Mouse (Mus musculus): ENCODE results near the gene Eef1akmt3. TPM values are rescaled to one million over a fixed set of nuclear protein-coding genes. Genes with fewer than 3 reads are reported as not detected.

The Eef1akmt3 gene
- polyA plus RNA-seq, 2 experiments = 0.87 to 3.4 TPM

DNA sequence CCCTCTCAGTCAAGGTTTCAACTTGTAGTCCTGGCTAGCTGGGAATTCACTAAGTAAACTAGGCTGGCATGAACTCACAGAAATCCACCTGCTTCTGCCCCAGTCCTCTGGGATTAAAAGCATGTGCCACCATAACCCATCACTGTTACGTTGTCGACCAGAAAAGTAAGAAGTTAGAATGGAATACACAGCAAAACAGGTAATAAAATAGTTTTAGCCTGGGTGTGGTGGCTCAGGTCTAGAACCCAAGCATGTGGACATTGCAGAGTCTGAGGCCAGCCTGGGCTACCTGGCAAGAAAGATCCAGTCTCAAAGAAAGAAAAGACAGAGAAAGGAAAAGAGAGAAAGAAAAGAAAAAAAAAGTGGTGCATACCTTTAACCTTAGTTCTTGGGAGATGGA is 20.2 kb upstream of the Eef1akmt3 start:
- Histone ChIP-seq H3K4me2 (replicated peaks; ENCODE audit: low read depth, low read length, severe bottlenecking) (no peak overlapping the region), H3K27me3 (ENCODE audit: control insufficient read depth, insufficient read depth, low read length) (peaks cover 11% of the 10 kb centered on the region; the same call in 1 of the 2 replicates), H3K4me1 (ENCODE audit: control insufficient read depth, insufficient read depth, low read length) (peaks cover 11% of the 10 kb centered on the region; the same call in 1 of the 2 replicates), H3K36me3 (ENCODE audit: control insufficient read depth, insufficient read depth, low read length) (peaks cover 32% of the 10 kb centered on the region), H3K9ac (ENCODE audit: low read depth, low read length, severe bottlenecking) (no peak overlapping the region), H3K9me3 (ENCODE audit: control insufficient read depth, low read length) (no peaks in the 10 kb centered on the region), H3K27ac (replicated peaks; ENCODE audit: low read depth, low read length) (no peak overlapping the region), H3K4me3 (replicated peaks; ENCODE audit: low read length) (no peak overlapping the region)
- DNase-seq (ENCODE audit: low spot score) (no peak), ATAC-seq (ENCODE audit: low FRiP score, low read depth) (no peak)
- TF ChIP-seq POLR2A (IDR thresholded peaks at IDR 0.05; ENCODE audit: borderline replicate concordance, extremely low read depth, insufficient read depth, insufficient read length) = no peak
- WGBS = 78% methylated on average over 2 of the region's 2 CpGs

DNA sequence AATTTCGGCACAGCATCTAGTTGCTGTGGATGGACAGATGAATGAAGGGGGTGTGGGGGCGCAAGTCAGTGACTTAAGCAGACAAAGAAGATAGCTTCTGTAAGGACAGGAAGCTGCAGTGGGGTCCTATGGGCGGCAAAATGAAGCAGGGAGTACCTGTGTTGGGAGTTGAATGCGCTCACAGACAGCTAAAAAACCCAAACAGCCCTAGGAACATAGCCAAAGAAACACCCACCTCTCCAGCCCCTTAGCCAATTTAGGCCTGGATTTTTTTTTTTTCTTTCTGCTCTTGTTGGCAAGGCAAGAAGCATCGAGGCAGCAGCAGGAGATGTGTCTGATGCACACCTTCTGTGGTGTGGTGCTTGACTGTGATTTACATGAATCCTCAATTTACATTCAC is 19.8 kb upstream of the Eef1akmt3 start:
- DNase-seq (ENCODE audit: low spot score) = no peak
- H3K9me3 ChIP-seq (ENCODE audit: control insufficient read depth, low read length) = no peaks in the 10 kb centered on the region
- H3K4me2 ChIP-seq (replicated peaks; ENCODE audit: low read depth, low read length, severe bottlenecking) = no peak overlapping the region
- no peak overlapping the region for H3K4me3 ChIP-seq (replicated peaks; ENCODE audit: low read length)
- H3K27ac ChIP-seq (replicated peaks; ENCODE audit: low read depth, low read length) = no peak overlapping the region
- WGBS = 48% methylated on average over 5 of the region's 5 CpGs
- no peak for ATAC-seq (ENCODE audit: low FRiP score, low read depth)
- H3K9ac ChIP-seq (ENCODE audit: low read depth, low read length, severe bottlenecking) = no peak overlapping the region
- no peak for TF ChIP-seq POLR2A (IDR thresholded peaks at IDR 0.05; ENCODE audit: borderline replicate concordance, extremely low read depth, insufficient read depth, insufficient read length)
- peaks cover 11% of the 10 kb centered on the region; the same call in 1 of the 2 replicates for H3K4me1 ChIP-seq (ENCODE audit: control insufficient read depth, insufficient read depth, low read length)
- H3K27me3 ChIP-seq (ENCODE audit: control insufficient read depth, insufficient read depth, low read length) = peaks cover 11% of the 10 kb centered on the region; the same call in 1 of the 2 replicates
- H3K36me3 ChIP-seq (ENCODE audit: control insufficient read depth, insufficient read depth, low read length) = peaks cover 32% of the 10 kb centered on the region

DNA sequence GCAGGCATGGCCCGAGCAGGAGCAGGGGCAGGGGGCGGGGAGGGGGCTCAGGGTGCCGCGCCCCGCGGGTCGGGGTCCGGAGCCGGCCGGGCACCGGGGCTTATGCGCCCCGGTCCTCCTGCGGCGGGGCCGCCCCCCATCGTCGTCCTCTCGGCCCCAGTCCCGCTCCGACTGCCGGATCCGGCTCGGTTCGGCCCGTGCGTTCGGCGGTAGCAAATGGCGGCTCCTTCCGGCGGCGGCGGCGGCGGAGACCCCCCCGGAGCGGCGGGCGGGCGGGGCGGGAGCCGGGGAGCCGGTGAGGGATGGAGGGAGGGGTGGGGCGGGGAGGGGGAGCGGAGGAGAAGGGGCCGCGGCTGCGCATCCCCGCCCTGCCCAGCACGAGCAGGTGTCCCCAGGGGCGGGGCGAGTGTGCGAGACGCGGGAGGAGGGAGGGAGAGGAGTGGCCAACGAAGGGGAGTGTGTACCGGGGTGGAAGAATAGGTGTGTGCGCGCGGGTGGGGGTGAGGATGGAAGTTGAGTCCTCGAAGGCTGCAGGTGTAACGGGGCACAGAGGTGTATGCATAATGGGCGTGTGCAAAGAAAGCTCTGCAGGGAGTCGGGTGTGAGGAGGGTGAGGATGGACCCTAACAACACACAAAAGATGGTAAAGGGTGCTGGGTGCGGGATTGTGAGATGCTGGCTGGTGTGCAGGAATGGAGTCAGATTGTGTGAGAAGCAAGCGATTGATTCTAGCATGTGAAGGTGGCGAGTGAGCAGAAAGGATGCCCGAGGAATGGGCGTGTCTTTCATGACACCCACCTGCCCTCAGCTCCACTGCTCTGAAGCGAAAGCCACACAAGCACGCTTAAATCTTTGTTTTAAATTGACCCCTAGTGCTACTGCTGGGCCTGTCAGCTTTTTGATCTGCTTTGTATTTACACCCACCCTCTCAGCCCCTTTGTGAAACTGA is 18.9 kb upstream of the Eef1akmt3 start, which contains the start of gene March9:
Gene March9 (minus strand): TSS at position 217 of the 949 bp plus-strand sequence.
- Histone ChIP-seq H3K27ac (replicated peaks; ENCODE audit: low read depth, low read length) (no peak within 1 kb of the TSS), H3K4me2 (replicated peaks; ENCODE audit: low read depth, low read length, severe bottlenecking) (peak within 1 kb of the TSS; percentile 94), H3K36me3 (ENCODE audit: control insufficient read depth, insufficient read depth, low read length) (peaks cover 28% of the 10 kb centered on the region), H3K4me1 (ENCODE audit: control insufficient read depth, insufficient read depth, low read length) (peaks cover 11% of the 10 kb centered on the region; the same call in 1 of the 2 replicates), H3K9me3 (ENCODE audit: control insufficient read depth, low read length) (no peaks in the 10 kb centered on the region), H3K27me3 (ENCODE audit: control insufficient read depth, insufficient read depth, low read length) (peaks cover 11% of the 10 kb centered on the region; the same call in 1 of the 2 replicates), H3K9ac (ENCODE audit: low read depth, low read length, severe bottlenecking) (peak within 1 kb of the TSS; percentile 79), H3K4me3 (replicated peaks; ENCODE audit: low read length) (peak within 1 kb of the TSS; percentile 75)
- DNase-seq (ENCODE audit: low spot score) = peak; percentile 70
- ATAC-seq (ENCODE audit: low FRiP score, low read depth) = no peak
- WGBS = 1% methylated on average over 33 of the region's 72 CpGs
- no peak for TF ChIP-seq POLR2A (IDR thresholded peaks at IDR 0.05; ENCODE audit: borderline replicate concordance, extremely low read depth, insufficient read depth, insufficient read length)

DNA sequence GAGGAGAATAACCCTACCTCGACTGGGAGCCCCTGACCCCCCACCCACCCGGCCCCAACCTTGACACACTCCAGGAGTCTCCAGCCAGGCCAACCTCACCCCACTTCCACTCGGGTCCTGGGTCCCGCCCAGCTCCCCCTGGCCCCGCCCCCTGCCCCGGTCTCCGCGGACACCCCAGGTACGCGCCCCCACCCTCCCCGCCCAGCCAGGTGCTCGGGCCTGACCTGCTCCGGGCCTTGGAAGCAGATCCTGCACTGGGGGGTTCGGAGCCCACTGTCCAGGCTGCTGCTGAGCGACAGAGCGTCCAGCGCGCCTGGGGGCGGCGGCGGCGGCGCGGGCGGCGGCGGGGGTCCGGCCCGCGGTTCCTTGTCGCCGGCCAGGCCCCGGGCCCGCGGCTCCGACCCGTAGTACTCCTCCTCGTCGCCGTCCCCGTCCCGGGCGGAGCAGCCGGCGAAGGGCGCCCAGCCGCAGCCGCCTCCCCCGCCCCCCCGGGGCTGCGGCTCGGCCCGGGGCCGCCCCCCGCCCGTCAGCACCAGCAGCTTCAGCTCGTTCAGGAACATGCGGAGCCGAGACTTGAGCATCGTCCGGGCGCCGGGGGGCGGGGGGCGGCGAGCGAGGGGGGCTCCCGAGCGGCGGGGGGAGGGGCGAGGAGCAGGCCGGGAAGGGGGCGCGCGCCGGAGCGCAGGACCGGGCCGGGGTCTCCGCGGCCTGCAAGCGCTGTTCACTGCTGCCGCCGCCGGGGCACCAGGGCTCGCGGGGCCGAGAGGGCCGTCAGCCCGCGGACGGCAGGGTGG is 18.1 kb upstream of the Eef1akmt3 start:
- 2% methylated on average over 17 of the region's 92 CpGs for WGBS
- Histone ChIP-seq H3K9ac (ENCODE audit: low read depth, low read length, severe bottlenecking) (peak overlapping the region; percentile 79), H3K36me3 (ENCODE audit: control insufficient read depth, insufficient read depth, low read length) (peaks cover 19% of the 10 kb centered on the region), H3K4me3 (replicated peaks; ENCODE audit: low read length) (peak overlapping the region; percentile 75), H3K27ac (replicated peaks; ENCODE audit: low read depth, low read length) (no peak overlapping the region), H3K4me1 (ENCODE audit: control insufficient read depth, insufficient read depth, low read length) (peaks cover 7% of the 10 kb centered on the region; the same call in 1 of the 2 replicates), H3K27me3 (ENCODE audit: control insufficient read depth, insufficient read depth, low read length) (peaks cover 11% of the 10 kb centered on the region; the same call in 1 of the 2 replicates), H3K9me3 (ENCODE audit: control insufficient read depth, low read length) (no peaks in the 10 kb centered on the region), H3K4me2 (replicated peaks; ENCODE audit: low read depth, low read length, severe bottlenecking) (peak overlapping the region; percentile 94)
- no peak for ATAC-seq (ENCODE audit: low FRiP score, low read depth)
- TF ChIP-seq POLR2A (IDR thresholded peaks at IDR 0.05; ENCODE audit: borderline replicate concordance, extremely low read depth, insufficient read depth, insufficient read length) = no peak
- no peak for DNase-seq (ENCODE audit: low spot score)

DNA sequence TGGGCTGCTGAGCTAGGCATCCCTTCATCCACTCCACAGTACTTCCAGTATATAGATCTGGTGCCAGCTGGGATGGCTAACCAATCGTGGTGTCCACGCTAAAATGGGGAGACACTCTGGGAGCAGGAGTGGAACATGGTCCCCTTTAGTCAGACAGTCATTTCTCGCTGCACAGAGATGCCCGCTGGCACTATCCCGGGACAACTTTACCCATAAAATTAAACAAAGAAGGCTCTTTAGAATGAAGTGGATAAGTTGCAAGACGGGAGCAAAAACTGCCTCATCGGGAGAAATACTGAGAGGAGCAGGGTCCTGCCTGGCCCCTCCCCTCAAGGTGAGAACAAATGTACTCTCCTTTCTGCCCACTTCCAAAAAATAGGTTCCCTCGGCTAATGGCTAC is 17.4 kb upstream of the Eef1akmt3 start:
- H3K4me3 ChIP-seq (replicated peaks; ENCODE audit: low read length) = peak overlapping the region; percentile 75
- no peak for DNase-seq (ENCODE audit: low spot score)
- H3K4me1 ChIP-seq (ENCODE audit: control insufficient read depth, insufficient read depth, low read length) = peaks cover 7% of the 10 kb centered on the region; the same call in 1 of the 2 replicates
- no peak overlapping the region for H3K27ac ChIP-seq (replicated peaks; ENCODE audit: low read depth, low read length)
- H3K9ac ChIP-seq (ENCODE audit: low read depth, low read length, severe bottlenecking) = peak overlapping the region; percentile 79; the same call in 1 of the 2 replicates
- ATAC-seq (ENCODE audit: low FRiP score, low read depth) = no peak
- H3K27me3 ChIP-seq (ENCODE audit: control insufficient read depth, insufficient read depth, low read length) = peaks cover 11% of the 10 kb centered on the region; the same call in 1 of the 2 replicates
- peaks cover 18% of the 10 kb centered on the region for H3K36me3 ChIP-seq (ENCODE audit: control insufficient read depth, insufficient read depth, low read length)
- WGBS = 9% methylated on average over 8 of the region's 8 CpGs
- no peak for TF ChIP-seq POLR2A (IDR thresholded peaks at IDR 0.05; ENCODE audit: borderline replicate concordance, extremely low read depth, insufficient read depth, insufficient read length)
- H3K9me3 ChIP-seq (ENCODE audit: control insufficient read depth, low read length) = no peaks in the 10 kb centered on the region
- H3K4me2 ChIP-seq (replicated peaks; ENCODE audit: low read depth, low read length, severe bottlenecking) = peak overlapping the region; percentile 94
